Mouse (Mus musculus): Measurements from ENCODE around the gene Plekhh2.

The Plekhh2 gene

DNA sequence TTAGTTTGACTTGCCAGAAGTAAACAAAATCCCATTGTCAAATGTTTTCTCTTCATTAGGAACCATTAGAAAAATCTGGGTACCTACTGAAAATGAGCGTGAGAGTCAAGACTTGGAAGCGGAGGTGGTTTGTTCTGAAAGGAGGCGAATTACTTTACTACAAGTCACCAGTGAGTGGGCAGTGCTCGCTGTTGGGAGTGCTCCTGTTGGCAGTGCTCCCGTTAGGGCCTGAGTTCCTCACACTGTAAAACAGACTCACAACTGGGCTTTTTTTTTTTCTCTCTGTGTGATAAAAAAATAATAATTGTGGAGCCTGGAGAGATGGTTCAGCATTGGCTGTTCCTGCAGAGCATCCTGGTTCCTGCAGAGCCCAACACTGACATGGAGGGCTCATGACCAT is 63.4 kb downstream of the Plekhh2 start:
- no peak for DNase-seq

DNA sequence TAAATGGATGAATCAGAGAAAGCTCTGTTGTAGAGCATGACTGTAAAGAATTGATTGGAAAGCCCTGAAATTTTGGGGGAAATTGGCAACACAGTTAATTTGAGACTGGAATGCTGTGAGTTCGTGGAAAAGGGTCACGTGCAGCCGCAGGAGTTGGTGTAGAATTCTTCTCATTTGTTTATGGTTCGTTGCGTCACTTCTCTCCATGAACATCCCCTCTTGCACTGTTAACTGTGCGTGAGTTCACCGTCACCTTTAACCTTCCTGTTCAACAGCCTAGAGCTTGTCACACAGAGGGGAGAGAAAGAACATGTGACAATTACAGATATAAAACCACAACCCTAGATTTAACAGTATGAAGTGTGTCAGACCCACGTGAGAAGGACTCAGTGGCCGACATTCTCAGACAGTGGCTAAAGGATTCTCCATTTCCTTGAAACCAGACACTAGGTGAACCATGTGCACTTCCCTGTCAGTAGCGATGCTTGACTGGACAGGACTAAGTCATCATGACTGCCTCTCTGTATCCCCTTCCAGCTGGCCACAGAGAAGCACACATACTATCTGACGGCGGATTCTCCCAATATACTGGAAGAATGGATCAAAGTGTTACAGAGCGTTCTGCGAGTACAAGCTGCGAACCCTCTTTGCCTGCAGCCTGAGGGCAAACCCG is 65.1 kb downstream of the Plekhh2 start:
- DNase-seq, result no peak

DNA sequence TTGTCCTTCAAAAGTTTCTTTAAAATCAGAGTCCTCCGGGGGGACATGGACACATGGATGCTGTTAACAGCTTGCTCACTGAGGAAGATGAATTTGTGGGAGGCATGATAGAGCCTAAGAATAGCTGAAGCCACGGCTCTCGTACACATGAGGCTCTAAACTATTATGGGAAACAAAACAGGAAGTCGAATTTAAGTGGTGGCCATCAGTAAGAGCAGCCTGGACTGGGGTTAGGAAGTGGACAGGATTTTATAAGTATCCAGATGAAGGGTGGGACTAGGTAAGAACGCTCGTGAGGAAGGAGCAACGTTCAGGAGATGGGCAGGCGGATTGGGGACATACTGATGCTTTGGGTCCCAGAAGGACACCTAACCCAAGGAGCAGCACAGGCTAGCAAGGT is 67.6 kb downstream of the Plekhh2 start:
- DNase-seq, result no peak

DNA sequence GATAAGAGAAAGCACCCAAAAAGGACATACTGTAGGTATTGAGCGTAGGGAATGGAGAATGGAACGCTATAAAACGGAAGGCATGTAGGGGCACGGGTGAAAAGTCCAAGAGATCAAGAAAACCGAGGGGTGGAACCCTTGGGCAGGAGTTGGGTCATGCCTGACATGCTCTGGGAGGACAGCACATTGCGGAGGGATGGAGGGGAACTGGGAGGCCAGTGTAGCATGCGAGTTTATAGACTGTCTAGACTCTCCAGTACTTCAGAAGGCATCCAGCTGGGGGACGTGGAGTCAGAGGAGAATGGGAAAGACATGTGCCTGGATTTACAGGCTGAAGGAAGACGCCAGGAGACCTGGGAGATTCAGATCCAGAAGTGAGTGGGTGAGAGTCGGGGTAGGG is 68.1 kb downstream of the Plekhh2 start:
- DNase-seq, result no peak

DNA sequence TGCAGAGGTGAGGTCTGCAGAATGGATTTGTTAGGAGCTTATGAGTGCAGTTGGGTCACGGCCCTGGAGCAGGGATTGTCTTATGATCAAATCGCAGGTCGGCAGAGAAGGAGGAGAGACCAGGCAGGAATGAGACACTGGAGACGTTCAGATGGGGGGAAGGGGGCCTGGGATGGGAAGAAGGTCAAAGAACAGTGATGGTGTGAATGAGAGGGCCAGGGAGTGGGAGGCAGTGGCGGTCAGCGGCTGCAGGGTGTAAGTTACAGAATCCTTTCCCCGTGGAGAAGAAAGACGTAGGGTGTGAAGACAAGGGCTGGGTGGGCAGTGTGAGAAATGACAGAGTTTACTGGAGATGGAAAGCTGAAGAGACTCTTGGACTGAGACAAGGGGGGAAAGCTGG is 69.1 kb downstream of the Plekhh2 start:
- DNase-seq, result no peak

DNA sequence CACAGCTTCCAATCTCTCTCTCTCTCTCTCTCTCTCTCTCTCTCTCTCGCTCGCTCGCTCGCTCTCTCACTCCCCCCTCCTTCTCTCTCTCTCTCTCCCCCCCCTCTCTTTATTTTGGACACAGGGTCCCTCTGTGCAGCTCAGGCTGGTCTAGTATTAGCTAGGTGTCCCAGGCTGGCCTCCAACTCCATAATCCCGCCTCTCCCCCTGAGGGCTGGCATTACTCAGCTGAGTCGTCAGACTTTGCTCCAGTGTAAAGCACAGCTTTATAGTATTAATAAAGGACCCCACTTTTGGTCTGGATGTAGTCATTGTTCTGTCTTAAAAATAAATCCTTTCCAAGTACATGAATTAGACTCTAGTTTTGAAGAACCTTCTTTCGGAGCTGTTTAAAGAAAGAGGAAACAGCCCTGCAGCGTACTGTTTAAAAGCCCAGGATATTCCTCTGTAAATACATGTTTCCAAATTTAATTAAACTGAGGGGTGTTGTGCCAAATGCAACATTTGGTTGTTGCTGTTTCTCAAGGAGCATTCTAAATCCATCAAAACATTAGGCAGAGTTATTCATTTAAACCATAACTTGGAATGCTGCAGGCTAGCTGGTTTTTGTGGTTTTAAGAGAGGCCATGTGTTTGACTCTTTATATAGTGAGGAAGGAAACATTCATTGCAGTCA is 70.2 kb downstream of the Plekhh2 start:
- no peak for DNase-seq

DNA sequence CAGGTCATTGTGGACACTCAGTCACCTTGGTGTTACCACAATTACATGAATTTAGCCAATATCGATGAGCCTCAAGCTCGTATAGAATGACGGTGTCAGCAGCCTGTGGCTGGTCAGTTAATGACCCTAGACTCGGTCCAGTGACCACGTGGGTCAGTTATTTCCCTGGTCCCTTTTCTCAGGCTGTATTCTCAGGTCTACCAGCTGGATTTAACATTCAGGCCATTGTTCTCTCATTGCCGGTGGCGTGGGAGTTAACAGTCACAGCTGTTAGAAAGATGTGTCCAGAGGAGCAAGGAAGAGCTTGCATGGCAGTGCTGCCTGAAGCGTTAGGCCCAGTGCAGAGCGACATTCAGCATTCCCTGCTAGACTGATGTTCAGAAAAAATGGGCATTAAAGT is 72.4 kb downstream of the Plekhh2 start:
- no peak for DNase-seq

DNA sequence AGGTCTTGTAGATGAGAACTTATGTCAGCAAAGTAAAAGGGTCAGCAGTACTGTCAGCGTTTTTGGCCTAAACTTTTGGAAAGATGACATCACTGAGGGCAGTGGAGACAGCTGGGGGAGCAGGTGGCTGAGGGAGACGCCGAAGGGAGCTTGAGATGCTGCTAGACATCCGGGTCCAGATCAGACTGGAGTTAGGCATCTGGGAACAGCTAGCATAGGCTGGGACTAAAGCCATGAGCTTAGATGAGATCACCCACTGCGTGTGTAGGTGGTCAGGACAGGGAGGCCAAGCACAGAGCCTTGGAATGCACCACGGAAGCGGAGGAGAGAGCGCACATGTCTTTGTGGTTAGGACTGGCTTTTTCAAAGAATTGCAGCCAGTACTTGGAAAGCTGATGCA is 73.4 kb downstream of the Plekhh2 start:
- no peak for DNase-seq

DNA sequence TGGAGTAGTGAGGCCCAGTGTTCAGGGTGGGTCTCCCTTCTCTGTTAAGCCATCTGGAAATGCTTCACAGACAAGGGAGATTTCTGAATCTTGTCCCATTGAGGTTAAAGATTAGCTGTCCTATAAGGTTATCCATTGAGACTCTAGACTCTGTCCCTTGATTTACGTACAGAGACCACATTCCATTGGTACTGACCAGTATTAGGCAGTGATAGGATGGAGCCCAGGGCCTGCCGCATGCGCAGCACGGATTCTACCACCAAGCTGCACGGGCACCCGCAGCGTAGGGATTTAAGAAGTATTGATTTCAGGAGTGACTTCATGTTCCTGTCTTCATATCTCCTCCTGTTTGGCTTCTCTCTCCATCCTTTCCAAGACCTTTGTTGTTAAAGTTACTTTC is 78.4 kb downstream of the Plekhh2 start:
- DNase-seq, result no peak

DNA sequence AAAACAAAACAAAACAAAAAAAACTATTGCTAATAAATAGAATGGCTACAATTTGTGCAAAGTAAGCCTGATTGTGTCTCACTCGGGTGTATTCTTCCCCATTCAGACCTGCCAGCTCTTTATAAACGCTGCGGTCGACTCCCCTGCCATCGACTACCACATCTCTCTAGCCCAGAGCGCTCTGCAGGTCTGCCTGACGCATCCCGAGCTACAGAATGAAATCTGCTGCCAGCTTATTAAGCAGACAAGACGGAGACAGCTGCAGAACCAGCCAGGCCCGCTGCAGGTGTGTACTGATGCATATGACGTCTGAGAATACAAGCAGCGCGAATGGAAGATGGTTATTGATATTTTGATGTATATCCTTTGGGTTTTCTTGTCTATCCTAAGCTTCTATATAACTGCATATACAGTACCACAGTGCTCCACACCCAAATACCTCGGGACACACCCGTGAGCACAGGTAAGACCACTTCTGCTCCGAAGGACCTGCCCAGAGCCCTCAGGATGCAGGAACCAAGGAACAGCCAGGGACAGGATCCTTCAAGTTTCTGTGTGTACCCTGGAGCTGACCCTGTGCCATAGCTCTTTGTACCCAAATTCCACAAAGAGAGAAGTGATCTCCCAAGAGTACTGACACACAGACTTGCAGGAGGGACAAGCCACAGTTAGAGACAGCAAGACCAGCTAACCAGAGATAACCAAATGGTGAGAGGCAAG is 79.9 kb downstream of the Plekhh2 start:
- no peak for DNase-seq

DNA sequence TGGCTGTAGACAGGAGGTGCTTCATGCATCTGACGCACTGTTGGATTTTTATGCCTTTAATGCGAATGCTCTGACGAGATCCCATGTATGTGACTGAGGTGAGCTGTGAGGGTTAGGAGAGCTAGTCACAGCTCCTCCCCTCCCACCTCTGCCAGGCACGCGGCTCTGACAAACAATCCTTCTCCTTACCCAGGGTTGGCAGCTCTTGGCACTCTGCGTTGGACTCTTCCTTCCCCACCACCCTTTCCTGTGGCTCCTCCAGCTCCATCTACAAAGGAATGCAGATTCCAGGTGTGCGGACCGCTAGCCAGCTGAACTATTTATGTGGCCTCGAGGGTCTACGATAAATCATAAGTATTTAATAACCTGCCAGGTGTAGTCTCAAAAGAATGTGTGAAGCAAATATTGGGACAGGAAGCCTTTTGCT is 84.3 kb downstream of the Plekhh2 start:
- no peak for DNase-seq

DNA sequence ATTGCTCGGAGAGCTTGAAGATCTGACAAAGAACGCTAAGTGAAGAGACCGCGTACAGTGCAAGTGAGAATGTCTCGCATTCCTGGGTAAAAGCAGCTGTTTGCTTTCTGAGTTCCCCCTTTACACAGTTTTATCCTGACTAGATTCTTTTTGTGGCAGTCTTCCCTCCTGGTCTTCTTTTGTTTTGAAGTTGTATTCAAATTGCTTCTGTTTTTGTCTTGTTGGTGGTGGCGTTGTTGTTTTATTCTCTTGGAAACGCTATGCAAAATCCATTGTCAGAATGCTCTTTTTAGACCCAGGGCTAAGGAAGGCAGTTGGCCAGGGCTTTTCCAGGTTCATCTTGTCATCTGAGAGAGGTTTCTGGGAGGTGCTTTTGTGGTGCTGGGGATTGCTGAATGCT is 84.8 kb downstream of the Plekhh2 start:
- no peak for DNase-seq

DNA sequence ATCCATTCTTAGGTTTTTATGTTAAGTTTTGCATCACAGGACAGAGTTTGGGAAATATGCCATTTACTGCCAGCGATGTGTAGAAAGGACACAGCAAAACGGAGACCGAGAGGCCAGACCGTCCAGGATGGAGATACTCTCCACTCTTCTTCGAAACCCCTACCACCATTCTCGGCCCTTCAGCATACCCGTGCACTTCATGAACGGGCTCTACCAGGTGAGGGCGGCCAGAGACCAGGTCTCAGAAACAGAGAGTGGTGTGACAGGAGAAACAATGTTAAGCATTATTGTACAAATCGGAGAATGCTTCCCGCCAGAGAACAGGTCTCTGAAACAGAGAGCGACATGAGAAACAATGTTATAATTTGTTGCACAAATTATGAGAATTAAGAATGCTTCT is 86.2 kb downstream of the Plekhh2 start:
- no peak for DNase-seq

DNA sequence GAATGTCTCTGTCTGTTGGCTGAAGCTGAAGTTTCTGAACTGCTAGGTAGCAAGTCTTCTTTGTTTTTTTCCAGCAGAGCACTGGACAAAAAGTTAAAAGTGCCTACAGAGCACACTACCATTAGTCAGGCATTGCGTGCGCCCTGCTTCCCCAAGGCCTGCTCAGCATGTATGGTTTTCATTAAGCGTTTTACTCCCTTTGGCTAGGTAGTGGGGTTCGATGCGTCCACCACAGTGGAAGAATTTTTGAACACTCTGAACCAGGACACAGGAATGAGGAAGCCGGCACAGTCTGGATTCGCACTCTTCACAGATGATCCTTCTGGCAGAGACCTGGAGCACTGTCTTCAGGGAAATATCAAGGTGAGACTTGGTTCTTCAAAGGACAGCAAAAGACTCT is 87.2 kb downstream of the Plekhh2 start:
- no peak for DNase-seq

DNA sequence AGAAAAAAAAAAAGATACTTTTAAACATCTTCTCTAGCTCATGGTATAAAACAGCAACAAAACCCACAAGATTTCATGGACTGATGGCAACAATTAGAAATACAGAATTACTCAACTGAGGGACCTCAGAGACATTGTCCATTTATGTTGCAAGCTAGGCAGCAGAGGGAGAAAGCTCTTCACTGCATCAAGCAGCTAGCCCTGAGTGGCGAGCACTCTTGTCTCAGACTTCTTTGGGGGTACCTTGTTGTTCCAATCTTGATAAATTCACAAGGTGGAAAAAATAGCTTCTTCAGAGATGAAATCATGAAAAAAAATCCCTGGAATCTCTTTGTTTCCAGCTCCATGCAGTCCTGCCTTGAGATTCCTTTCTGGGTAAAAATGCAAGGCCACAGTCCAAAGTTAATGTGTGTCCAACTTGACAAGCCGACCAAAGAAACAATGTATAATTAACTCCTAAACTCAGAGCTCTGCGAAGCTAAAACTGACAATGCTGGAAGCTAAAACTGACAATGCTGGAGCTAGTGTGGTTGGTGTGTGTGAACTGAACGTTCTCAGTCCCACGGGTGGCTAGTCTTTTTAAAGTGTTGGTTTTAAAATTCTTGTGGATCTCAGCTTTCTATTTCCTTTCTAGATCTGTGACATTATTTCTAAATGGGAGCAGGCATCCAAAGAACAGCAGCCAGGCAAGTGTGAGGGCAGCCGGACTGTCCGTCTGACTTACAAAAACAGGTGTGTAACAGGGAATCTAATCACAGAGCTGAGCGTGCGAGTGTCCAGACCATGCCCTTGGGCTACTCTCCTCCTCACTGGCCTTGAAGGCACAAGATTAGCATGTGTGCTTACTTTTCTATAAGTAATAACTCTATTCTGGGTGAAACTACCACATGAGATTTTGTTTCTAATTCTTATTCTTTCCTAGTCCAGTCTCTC is 88.6 kb downstream of the Plekhh2 start:
- DNase-seq, result no peak

DNA sequence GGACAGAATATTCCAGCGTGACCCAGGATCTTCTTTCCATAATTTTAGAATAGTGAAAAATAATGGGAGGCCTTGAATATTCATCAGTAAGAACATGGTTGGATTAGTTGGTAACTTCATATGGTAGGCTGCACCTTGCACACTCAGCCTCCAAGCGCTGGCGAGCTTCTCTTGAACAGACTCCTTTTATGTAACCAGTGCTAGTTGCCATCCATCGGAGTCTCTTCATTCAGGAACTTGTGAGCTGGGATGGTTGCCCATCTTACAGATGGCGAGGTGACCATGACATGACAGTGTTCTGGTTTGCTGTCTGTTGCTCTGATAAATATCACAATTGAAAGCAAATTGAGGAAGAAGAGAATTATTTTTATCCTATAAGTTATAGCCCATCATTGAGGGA is 90.1 kb downstream of the Plekhh2 start:
- DNase-seq, result no peak

DNA sequence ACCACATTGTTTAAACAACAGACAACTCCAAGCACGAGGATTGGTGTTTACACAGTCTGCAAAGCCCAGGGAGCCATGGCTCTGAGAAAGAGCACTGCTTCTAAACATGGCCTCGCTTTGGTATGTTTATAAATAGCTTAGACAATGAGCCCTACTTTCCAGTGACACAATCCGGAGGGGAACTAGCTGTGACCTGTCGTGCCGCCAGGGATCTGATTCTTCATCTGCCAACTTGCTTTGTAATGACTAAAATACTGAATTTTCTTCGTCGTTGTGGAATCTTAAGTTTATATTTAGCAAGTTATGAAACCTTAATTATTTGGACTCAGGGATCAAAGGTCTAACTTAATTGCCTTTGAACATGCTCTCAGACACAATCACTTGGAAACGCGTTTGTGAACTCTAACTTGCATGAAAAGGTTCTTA is 91.5 kb downstream of the Plekhh2 start:
- no peak for DNase-seq

DNA sequence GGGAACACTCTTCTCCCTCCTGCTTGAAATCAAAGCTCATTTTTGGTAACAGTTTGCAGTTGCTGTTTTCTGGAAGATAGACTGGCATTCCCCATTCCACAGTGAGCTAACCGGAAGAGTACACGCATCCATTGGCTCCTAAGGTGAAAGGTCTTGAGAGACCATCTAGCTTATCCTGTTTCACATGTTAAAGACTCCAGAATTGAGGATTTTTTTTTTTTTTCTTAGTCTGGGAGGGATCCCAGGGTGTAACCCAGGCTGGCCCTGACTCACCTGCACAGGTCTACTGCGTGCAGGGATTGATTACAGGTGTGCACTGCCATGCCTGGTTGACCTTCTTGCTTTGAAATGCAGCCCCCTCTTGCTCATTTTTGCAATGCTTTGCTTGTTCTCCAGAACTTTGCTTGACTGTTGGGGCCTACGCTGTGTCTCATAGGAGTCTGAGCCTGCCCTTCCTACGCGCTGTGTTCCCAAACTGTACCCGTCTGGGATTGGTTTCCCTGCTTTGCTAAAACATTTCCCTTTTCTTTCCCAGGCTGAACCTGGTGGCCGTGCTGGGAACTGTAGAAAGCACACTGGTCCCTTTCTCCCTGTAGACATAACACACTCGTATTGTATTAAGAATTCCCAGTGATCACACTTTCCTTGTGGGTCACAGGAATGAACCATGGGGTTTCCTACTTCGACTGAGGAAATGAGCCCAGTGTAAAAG is 92.2 kb downstream of the Plekhh2 start:
- DNase-seq, result no peak

DNA sequence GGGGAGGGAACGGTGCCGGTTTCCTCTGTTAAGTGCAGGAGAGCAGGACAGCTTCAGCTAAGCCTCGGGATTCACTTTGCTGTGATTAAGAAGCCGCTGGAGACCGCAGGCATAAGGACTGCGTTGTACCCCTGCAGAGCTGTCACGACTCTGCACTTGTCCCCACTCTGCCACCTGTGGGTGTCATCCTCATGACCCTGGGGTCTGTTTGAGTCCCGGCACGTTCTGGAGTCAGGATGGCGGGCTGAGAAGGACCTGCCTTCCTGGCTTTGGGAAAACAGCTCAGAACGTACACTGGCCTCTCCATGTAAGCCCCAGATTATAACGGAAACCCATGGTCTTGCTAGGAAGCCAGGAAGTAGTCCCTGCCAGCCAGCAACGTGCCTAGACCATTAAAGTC is 95.3 kb downstream of the Plekhh2 start:
- no peak for DNase-seq

DNA sequence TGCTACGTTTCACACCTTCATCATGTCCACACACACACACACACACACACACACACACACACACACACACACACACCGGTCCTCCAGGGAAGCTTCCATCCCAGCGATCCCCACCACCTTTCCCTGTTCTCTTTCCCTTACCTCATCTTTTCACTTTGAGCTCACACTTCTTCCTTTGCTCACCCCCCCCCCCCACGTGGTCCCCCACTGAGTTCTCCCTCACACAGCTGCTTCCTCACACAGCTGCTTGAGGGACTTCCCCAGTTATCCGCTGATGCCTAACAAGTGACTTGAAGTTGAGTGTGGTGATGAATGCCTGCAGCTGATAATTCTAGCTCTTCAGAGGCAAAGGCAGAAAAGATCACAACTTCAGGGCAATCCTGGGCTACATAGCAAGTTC is 95.9 kb downstream of the Plekhh2 start:
- no peak for DNase-seq

DNA sequence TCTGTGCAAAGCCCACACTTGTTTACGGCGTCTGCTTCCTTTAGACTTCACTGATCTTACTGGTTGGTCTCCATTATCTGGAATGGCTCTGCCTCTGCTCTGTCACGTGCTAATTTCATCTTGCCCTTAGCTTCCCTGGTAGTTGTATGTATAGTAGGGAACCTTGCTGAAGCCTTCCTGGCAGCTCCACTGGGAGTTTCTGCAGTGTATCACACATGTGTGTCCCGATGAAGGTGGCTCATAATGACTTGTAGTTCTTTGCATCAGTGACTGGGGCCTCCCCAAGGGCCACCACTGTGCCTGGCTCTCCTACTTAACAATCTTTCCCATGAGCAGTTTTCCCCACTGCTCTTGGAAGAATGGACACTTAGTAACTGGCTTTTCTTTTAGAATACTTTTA is 96.9 kb downstream of the Plekhh2 start:
- DNase-seq, result no peak

DNA sequence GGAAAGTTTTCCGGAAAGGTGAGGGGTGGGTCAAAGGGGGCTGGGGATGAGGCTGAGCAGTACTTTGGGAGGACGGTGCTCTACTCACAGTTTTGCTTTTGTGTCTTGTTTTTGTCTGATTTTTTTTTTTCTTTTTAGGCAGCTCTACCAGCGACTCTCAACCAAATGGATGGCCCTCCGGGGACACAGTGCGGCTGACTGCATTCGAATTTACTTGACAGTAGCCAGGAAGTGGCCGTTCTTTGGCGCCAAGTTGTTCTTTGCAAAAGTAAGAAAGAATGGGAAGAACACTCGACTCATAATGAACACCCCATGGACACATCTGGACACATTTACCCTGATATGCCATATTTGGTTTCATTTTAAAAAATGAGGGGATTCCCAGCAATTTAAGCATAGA is 99.8 kb downstream of the Plekhh2 start:
- DNase-seq, result no peak

Measured in liver (tissue).